Mouse (Mus musculus): ENCODE data around the gene Mbd3l1.

Gene Mbd3l1

DNA sequence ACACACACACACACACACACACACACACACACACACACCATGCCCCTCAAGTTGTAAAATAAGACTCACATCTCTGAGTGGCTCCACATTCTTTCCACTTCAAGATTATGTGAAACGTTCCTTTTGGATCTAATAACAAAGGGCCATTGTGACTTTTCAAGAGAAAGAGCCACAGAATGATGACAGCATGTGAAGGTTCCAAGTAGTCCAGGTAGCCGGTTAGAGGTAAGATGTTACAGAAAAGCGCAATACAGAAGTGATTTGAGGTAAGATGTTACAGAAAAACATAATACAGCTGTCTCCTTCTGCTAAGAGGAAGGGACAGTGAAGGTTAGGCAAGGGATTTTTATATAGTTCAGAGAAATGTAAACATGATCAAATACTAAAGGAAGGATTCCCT lies at the start of gene Mbd3l1, which contains the start of gene Zfp558:
TSS of gene Mbd3l1 (plus strand) at position 192 of the 400 bp plus-strand sequence.
TSS of gene Zfp558 (minus strand) at position 101 of the 400 bp plus-strand sequence.
- 66% methylated on average over 3 of the region's 3 CpGs for WGBS

DNA sequence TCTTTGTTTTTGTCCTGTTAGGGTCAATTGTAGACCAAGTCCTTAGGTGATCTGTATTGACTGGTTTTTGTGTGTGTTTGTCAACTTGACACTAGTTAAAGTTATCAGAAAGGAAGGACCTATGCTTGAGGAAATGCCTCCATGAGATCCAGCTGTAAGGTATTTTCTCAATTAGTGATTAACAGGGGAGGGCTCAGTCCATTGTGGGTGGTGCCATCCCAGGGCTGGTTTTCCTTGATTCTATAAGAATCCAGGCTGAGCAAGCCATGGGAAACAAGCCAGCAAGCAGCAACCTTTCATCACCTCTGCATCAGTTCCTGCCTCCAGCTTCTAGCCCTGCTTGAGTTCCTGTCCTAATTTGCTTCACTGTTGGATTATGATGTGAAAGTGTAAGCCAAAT lies 47.8 kb upstream of the Mbd3l1 start, which contains the start of gene Mbd3l2:
TSS of gene Mbd3l2 (plus strand) at position 301 of the 400 bp plus-strand sequence.

DNA sequence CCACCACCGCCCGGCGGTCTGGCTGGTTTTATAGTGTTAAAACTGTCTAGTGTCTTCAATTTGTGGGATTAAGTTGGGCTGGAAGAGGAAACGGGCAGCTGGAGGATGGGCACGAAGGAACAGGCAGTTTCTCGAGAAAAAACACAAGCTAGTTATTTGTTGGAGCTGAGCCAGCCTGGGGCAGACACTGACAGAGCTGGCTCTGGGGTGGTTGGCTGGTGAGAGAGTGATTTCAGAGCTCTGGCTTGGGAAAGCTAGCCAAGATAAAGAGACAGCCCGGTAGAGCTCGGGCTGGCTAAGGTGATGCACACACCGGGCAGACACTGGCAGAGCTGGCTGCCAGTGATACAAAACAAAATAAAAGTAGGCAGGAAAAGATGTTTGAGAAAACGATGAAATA lies 46.5 kb upstream of the Mbd3l1 start:
- WGBS = 43% methylated on average over 10 of the region's 10 CpGs

DNA sequence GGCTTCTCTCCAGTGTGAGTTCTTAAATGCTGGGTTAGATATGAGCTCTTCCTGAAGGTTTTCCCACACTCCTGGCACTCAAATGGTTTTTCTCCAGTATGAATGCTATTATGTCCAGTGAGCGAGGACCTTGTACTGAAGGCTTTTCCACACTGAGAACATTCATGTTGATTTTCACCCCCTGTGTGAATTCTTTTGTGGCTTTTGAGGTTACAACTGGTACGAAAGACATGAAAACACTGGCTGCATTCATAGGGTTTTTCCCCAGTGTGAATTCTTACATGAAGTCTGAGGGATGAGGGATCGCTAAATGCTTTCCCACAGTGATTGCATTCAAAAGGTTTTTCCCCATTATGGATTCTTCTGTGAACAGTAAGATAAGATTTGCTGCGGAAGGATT lies 21.6 kb upstream of the Mbd3l1 start:
- WGBS = 81% methylated on average over 4 of the region's 4 CpGs

GRCm38 (mm10) chr9:18467350-18467749 lies 10.8 kb upstream of the Mbd3l1 start:
- WGBS = 49% methylated on average over 3 of the region's 3 CpGs

DNA sequence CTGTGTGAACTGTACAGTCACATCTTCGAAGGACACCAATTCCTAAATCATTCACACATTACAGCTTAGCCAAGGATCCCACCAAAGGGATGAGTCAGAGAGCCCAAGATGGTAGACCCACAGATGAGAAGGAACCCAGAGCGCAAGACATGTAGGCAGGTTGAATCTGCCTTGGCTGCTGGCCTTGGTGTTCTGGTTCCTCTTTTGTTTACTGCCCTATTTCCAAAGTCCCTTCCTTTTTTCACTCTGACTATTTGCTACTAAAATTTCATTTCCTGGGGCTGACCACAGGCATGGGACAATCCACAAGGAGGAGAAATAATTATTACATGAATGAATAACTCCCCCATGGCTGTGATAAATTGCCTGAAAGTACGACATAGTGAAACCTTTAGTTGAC lies 10.2 kb upstream of the Mbd3l1 start:
- WGBS = 88% methylated on average over 3 of the region's 3 CpGs

DNA sequence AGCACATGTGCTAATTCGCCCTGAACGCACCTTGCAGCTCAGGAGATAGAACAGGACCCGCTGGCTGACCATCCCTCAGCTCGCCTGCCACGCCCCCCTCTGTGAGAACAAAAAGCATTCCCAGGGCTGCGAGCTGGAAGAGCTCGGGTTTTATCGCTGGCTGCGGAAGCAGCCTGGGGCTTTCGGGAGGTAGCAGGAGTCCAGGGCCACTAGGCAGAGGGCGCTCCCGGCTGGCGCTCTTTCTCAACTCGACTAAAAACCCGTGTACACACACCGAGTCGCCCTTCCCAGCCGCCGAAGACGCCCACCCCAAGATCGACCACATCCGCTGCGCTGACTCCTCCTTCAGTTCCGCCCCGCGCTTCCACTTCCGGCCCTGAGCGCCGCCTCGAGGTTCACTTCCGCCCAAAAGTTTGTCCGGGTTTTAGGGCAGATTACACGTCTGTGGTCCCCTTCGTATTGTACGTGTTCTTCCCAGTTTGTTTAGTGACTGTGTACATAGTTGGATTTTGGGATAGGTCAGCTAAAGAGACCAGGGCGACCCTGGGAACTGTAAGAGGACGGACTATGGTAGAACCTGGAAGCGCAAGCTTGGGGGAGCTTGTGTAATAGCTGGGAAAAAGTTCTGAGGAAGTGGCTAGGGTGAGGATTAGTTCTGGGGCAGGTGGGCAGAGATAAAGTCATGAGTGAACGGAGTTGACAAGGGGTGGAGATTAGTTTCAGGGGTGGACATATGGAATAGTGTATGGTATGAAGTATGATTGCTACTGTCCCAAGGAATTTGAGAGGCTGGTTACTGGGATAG lies 4.6 kb upstream of the Mbd3l1 start:
- WGBS = 5% methylated on average over 39 of the region's 39 CpGs

- 44% methylated on average over 2 of the region's 2 CpGs for WGBS
These were observed 29.9 kb downstream of the Mbd3l1 start for GRCm38 (mm10) chr9:18508098-18508497.
